Mouse (Mus musculus) cerebellum, adult 2 months (tissue): ENCODE measurements around the gene Homer1.

Source experiments
- CTCF ChIP-seq: fragments of 200-500 bp; IDR thresholded peaks from 2 replicates; pipeline ENCODE4 v1.5.1; 2011; ENCODE audit warnings: low read depth, mild to moderate bottlenecking, control low read depth, low read length, moderate library complexity, borderline replicate concordance; ENCODE audit not compliant: insufficient read depth
- POLR2A ChIP-seq: fragments of 200-500 bp; IDR thresholded peaks from 2 replicates; pipeline ENCODE4 v1.6.1; 2011; ENCODE audit warnings: low read length, control low read depth, borderline replicate concordance; ENCODE audit not compliant: insufficient read depth

- TF ChIP-seq CTCF (no peak), POLR2A (no peak)
These were observed 45.0 kb downstream of the Homer1 start for GRCm38 (mm10) chr13:93344395-93344794.
